Mouse (Mus musculus) midbrain, embryonic 13.5 days (tissue): Measurements from ENCODE around the gene Dhx36. TPM values are rescaled to one million over a fixed set of nuclear protein-coding genes. Genes with fewer than 3 reads are reported as not detected.

Experiments
- ATAC-seq: fragments of 200-750 bp; cut with Nextera tagmentation; 2 replicates; pipeline ENCODE4 v1.8.0; 2017; ENCODE audit warnings: mild to moderate bottlenecking, moderate TSS enrichment, moderate library complexity
- H3K27ac ChIP-seq: fragments of 300-500 bp; sonication (generic); 2 replicates; pipeline ENCODE4 v1.5.1; 2015; ENCODE audit warnings: inconsistent platforms, mild to moderate bottlenecking, moderate library complexity
- H3K27me3 ChIP-seq: fragments of 300-500 bp; sonication (generic); 2 replicates; pipeline ENCODE4 v1.6.1; 2015; ENCODE audit warnings: mild to moderate bottlenecking, inconsistent platforms
- H3K36me3 ChIP-seq: fragments of 300-500 bp; sonication (generic); 2 replicates; pipeline ENCODE4 v1.6.1; 2015; ENCODE audit warnings: mild to moderate bottlenecking, inconsistent platforms
- H3K4me1 ChIP-seq: fragments of 300-500 bp; sonication (generic); replicated peaks from 2 replicates; pipeline ENCODE4 v1.6.1; 2015; ENCODE audit warnings: inconsistent platforms
- H3K4me2 ChIP-seq: fragments of 300-500 bp; sonication (generic); replicated peaks from 2 replicates; pipeline ENCODE4 v1.6.1; 2015; ENCODE audit warnings: moderate library complexity, mild to moderate bottlenecking, inconsistent platforms
- H3K4me3 ChIP-seq: fragments of 300-500 bp; sonication (generic); replicated peaks from 2 replicates; pipeline ENCODE4 v1.5.1; 2015; ENCODE audit warnings: mild to moderate bottlenecking, inconsistent platforms
- H3K9ac ChIP-seq: fragments of 300-500 bp; sonication (generic); replicated peaks from 2 replicates; pipeline ENCODE4 v1.6.1; 2015; ENCODE audit warnings: mild to moderate bottlenecking, inconsistent platforms
- H3K9me3 ChIP-seq: fragments of 300-500 bp; sonication (generic); 2 replicates; pipeline ENCODE4 v1.6.1; 2016; ENCODE audit warnings: mild to moderate bottlenecking, inconsistent platforms
- WGBS: fragments of 180-500 bp; shearing (Covaris S2); methylation state at CpG from one replicate; pipeline ENCODE4 v1.1.7; 2015; 5-methylcytosine and 5-hydroxymethylcytosine counted together
- polyA plus RNA-seq: library from polyadenylated mRNA; unstranded; fragments of >200 nt; fragmentation: Nextera tagmentation; extraction: Ambion mirVana; gene quantifications from 2 replicates; pipeline ENCODE4 v1.2.1, GENCODE M21; 2015

Gene Dhx36
- polyA plus RNA-seq = 50.2 and 50.8 TPM in 2 replicates

DNA sequence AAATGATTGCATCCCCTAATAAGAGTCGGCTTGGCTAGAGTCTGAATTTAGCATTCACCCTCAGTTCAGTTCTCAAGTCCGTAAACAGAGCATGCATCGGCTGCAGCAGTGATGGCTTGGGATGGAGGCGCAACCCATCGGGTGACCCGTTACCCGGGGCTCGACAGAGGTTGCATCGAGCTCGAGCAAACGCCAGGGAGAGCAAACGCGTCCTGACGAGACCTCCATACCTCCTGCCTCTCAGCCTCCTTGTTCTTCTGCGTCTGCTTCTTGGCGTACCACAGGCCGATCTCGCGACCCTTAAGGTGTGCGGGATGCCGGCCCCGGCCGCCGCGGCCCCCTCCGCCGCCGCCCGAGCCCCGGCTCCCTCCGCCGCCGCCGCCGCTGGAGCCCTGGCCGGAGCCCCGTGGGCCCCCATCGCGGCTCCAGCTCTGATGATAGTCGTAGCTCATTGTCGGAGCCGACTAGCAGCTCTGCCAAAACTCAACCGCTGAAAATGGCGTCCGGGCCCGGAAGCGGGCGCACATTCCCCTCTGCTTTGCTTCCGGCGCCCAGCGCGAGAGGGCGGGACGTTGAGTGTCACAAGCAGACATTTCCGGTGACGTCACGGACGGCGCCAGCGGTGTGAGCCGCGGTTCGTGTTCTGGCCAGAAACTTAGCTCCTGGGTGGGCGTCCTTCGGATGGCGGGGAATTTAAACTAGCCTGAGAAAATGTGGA, at the start of gene Dhx36:
Dhx36 (minus strand) TSS at position 517 of the 718 bp plus-strand sequence.
- WGBS = under 1% methylated on average over 66 of the region's 66 CpGs
- H3K9me3 ChIP-seq = no peaks in the 10 kb centered on the region

GRCm38 (mm10) chr3:62527593-62527992, 20.8 kb upstream of the Dhx36 start:
- WGBS = 72% methylated on average over 5 of the region's 5 CpGs
- no peak overlapping the region for H3K4me2 ChIP-seq
- no peak for ATAC-seq

More for the DNA sequence above, at the start of gene Dhx36:
- Histone ChIP-seq H3K27ac (peak within 1 kb of the TSS; percentile 95), H3K36me3 (no peaks in the 10 kb centered on the region), H3K4me3 (peak within 1 kb of the TSS; percentile 71), H3K4me1 (peaks cover 17% of the 10 kb centered on the region), H3K27me3 (no peaks in the 10 kb centered on the region), H3K9ac (peak within 1 kb of the TSS; percentile 83), H3K4me2 (peak within 1 kb of the TSS; percentile 80)
- peak; percentile 99 for ATAC-seq

GRCm38 (mm10) chr3:62527160-62527559, 20.4 kb upstream of the Dhx36 start:
- no peak overlapping the region for H3K27ac ChIP-seq
- H3K4me1 ChIP-seq = no peaks in the 10 kb centered on the region
- ATAC-seq = peak; percentile 48; the same call in 1 of the 2 replicates
- H3K4me2 ChIP-seq = no peak overlapping the region
- no peaks in the 10 kb centered on the region for H3K9me3 ChIP-seq
- no peaks in the 10 kb centered on the region for H3K27me3 ChIP-seq
- no peak overlapping the region for H3K9ac ChIP-seq
- WGBS = 49% methylated on average over 4 of the region's 4 CpGs
- H3K36me3 ChIP-seq = no peaks in the 10 kb centered on the region
- H3K4me3 ChIP-seq = no peak overlapping the region

More at GRCm38 (mm10) chr3:62527593-62527992, 20.8 kb upstream of the Dhx36 start:
- Histone ChIP-seq H3K27ac (no peak overlapping the region), H3K36me3 (no peaks in the 10 kb centered on the region), H3K9me3 (no peaks in the 10 kb centered on the region), H3K27me3 (no peaks in the 10 kb centered on the region), H3K4me3 (no peak overlapping the region), H3K9ac (no peak overlapping the region), H3K4me1 (no peaks in the 10 kb centered on the region)

GRCm38 (mm10) chr3:62507206-62507647, 423 bp upstream of the Dhx36 start:
- Histone ChIP-seq H3K9me3 (no peaks in the 10 kb centered on the region), H3K27ac (no peak overlapping the region), H3K27me3 (no peaks in the 10 kb centered on the region), H3K9ac (no peak overlapping the region), H3K4me1 (peaks cover 17% of the 10 kb centered on the region), H3K36me3 (no peaks in the 10 kb centered on the region), H3K4me2 (peak overlapping the region; percentile 49), H3K4me3 (peak overlapping the region; percentile 71)
- WGBS = 39% methylated on average over 5 of the region's 5 CpGs
- ATAC-seq = peak; percentile 58

DNA sequence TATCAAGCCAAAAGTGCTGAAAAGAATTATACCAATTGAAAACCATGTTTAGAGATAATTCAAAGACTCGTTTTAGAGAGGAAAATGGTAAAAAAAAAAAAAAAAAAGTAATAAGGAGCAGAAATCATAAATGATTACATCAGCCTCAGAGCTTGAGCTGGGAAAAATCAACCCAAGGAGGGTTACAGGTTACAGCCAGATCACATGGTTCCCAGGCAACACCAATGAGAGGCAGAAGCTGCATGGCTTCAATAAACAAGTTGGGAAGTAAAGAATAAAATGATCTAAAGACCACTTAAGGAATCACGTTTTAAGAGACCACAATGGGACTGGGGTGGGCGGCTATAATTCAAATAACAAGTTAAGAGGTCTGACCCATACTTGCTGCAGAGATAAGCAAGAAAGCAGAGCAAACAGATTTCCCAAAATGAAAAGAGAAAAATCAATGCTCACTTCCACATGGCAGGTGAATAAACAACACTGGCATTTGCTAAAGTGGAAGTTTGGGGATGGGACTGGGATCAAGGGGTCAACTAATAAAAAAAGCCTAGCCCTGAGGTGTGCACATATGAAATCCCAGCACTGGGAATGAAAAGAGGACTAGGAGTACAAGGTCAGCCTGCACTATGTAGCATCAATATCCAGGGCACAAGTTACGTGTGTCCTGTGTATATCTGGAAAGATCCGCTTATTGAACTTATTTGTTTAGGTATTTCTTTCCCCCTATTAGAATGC, 1.5 kb downstream of the Dhx36 start:
- Histone ChIP-seq H3K9ac (peak overlapping the region; percentile 83), H3K4me1 (peaks cover 17% of the 10 kb centered on the region), H3K36me3 (peaks cover 11% of the 10 kb centered on the region), H3K4me2 (peak overlapping the region; percentile 80), H3K9me3 (no peaks in the 10 kb centered on the region), H3K4me3 (peak overlapping the region; percentile 71), H3K27ac (no peak overlapping the region), H3K27me3 (no peaks in the 10 kb centered on the region)
- 77% methylated on average over 5 of the region's 5 CpGs for WGBS
- no peak for ATAC-seq

GRCm38 (mm10) chr3:62499327-62499726, 7.5 kb downstream of the Dhx36 start:
- H3K9me3 ChIP-seq = no peaks in the 10 kb centered on the region
- no peak for ATAC-seq
- H3K36me3 ChIP-seq = peaks cover 45% of the 10 kb centered on the region
- no peak overlapping the region for H3K4me2 ChIP-seq
- no peak overlapping the region for H3K4me3 ChIP-seq
- H3K4me1 ChIP-seq = no peaks in the 10 kb centered on the region
- H3K27ac ChIP-seq = no peak overlapping the region
- 72% methylated on average over 4 of the region's 4 CpGs for WGBS
- H3K9ac ChIP-seq = no peak overlapping the region
- H3K27me3 ChIP-seq = no peaks in the 10 kb centered on the region

DNA sequence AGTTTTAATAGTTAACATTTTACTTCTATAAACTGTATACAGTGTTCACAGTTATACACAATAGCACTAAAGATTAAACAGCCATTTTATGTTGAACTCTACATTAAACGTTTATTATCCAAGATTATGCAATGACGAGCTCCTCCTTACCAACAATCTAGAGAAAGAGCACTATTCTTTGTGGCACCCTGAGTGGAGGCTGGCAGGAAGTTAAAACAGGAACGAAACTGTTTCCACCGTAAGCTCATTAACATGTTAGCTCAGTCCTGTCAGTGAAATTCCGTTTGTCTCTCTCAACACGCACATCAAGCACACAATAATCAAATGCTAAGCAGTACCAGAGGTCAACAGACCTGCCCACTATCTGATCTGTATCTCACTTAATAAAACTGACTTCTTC, 14.2 kb downstream of the Dhx36 start:
- Histone ChIP-seq H3K36me3 (peaks cover 59% of the 10 kb centered on the region), H3K4me3 (no peak overlapping the region), H3K27ac (no peak overlapping the region), H3K9me3 (no peaks in the 10 kb centered on the region), H3K9ac (no peak overlapping the region), H3K4me1 (no peaks in the 10 kb centered on the region), H3K27me3 (no peaks in the 10 kb centered on the region), H3K4me2 (no peak overlapping the region)
- 88% methylated on average over 6 of the region's 6 CpGs for WGBS
- no peak for ATAC-seq

GRCm38 (mm10) chr3:62484340-62484739, 22.5 kb downstream of the Dhx36 start:
- WGBS = 95% methylated on average over 2 of the region's 2 CpGs
- Histone ChIP-seq H3K9me3 (no peaks in the 10 kb centered on the region), H3K27ac (no peak overlapping the region), H3K36me3 (peaks cover 44% of the 10 kb centered on the region), H3K4me3 (no peak overlapping the region), H3K27me3 (no peaks in the 10 kb centered on the region), H3K4me2 (no peak overlapping the region), H3K9ac (no peak overlapping the region), H3K4me1 (no peaks in the 10 kb centered on the region)
- ATAC-seq = no peak

DNA sequence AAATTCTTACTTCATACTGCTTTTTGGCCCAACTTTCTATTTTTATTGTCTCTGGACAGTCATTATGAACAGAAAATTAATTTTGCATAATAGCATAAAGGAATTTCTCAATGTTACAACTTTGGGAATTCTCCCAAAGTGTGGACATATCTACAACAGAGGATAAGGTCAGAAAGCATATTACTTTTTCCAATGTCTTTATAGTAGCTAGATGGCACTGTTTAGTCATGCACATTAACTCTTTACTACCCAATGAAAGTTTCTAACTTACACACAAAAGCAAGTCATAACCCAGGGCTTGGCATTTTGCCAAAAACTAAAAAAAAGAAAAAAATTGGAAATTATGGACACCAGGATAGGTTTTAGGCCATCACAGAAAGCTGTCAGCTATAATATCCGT, 36.6 kb downstream of the Dhx36 start:
- 89% methylated on average over 1 of the region's 1 CpGs for WGBS
- peaks cover 75% of the 10 kb centered on the region for H3K36me3 ChIP-seq
- H3K9me3 ChIP-seq = no peaks in the 10 kb centered on the region
- H3K4me3 ChIP-seq = no peak overlapping the region
- no peak for ATAC-seq
- no peak overlapping the region for H3K9ac ChIP-seq
- H3K27me3 ChIP-seq = no peaks in the 10 kb centered on the region
- no peak overlapping the region for H3K27ac ChIP-seq
- no peaks in the 10 kb centered on the region for H3K4me1 ChIP-seq
- no peak overlapping the region for H3K4me2 ChIP-seq

DNA sequence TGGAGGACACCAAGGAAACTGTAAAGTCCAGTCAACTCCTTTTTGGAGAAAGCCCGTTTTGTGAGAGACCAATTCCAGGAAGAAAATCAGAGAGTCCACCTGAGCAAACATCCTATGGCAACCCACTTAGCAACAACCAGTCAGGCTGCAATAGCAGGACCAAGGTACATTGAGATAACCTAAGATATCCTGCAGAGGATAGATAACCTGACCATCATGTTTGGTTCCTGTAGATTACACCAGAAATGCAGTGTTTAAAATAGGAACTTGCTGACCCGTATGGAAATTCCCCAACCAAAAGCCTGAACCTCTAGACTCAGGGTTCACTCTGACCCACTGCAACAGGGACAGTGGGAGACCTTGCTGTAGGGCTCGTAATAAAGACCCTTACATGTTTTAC, 42.5 kb downstream of the Dhx36 start:
- Histone ChIP-seq H3K4me1 (no peaks in the 10 kb centered on the region), H3K36me3 (peaks cover 77% of the 10 kb centered on the region), H3K27ac (no peak overlapping the region), H3K9me3 (no peaks in the 10 kb centered on the region), H3K27me3 (no peaks in the 10 kb centered on the region), H3K4me2 (no peak overlapping the region), H3K9ac (no peak overlapping the region), H3K4me3 (no peak overlapping the region)
- 90% methylated on average over 3 of the region's 3 CpGs for WGBS
- ATAC-seq = no peak

- no peak overlapping the region for H3K4me2 ChIP-seq
- 83% methylated on average over 6 of the region's 6 CpGs for WGBS
- no peak for ATAC-seq
These were observed 47.3 kb downstream of the Dhx36 start for GRCm38 (mm10) chr3:62459483-62459882.

DNA sequence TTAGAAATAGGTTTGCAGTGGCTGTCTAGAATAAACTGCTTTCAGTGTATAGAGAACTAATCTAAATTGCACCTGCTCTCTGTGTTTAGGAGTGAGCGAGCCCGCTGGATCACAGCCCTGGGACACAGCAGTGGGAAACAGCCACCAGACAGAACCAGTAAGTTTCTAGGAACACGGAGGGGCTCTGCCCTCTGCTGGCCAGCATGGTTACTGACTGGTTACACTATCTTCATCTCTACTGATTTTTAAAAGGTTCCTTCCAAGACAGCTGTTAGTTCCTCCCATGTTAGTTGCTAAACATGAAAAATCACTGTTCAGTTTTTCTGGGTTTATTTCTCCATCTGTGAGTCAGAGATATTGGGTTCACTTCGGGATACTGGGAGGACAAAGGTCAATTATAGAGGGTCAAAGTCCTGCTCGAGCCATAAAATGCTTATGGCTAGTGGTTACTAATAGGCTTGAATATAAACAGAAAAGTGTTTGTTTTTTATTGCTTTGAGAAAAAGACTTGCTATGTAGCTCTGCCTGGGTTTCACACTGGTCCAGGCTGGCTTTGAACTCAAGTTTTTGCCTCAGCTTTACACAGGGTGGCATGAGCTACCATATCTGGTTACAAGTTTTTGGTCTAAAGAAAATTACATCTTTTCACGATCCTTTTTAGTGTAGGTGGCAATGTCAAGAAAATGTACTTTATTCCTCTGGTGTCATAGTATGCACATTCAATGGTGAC, 48.4 kb downstream of the Dhx36 start:
- Histone ChIP-seq H3K4me2 (no peak overlapping the region), H3K9ac (no peak overlapping the region), H3K27me3 (no peaks in the 10 kb centered on the region), H3K4me3 (no peak overlapping the region), H3K4me1 (peaks cover 20% of the 10 kb centered on the region), H3K9me3 (no peaks in the 10 kb centered on the region), H3K27ac (no peak overlapping the region), H3K36me3 (peaks cover 35% of the 10 kb centered on the region)
- WGBS = 46% methylated on average over 6 of the region's 6 CpGs
- peak; percentile 76 for ATAC-seq

More at GRCm38 (mm10) chr3:62459483-62459882, 47.3 kb downstream of the Dhx36 start:
- no peak overlapping the region for H3K9ac ChIP-seq
- H3K27me3 ChIP-seq = no peaks in the 10 kb centered on the region
- H3K9me3 ChIP-seq = no peaks in the 10 kb centered on the region
- peaks cover 12% of the 10 kb centered on the region for H3K4me1 ChIP-seq
- H3K27ac ChIP-seq = no peak overlapping the region
- H3K4me3 ChIP-seq = no peak overlapping the region
- peaks cover 44% of the 10 kb centered on the region for H3K36me3 ChIP-seq
